Mouse (Mus musculus) thymus, postnatal 10 days (tissue): ENCODE results near the gene Gm45711.

ENCODE experiments used
- DNase-seq, 2 experiments: peaks; one replicate each; pipeline ENCODE4 v3.0.0; 2021; ENCODE audit warnings: low spot score in 2 of 2

Gene Gm45711

DNA sequence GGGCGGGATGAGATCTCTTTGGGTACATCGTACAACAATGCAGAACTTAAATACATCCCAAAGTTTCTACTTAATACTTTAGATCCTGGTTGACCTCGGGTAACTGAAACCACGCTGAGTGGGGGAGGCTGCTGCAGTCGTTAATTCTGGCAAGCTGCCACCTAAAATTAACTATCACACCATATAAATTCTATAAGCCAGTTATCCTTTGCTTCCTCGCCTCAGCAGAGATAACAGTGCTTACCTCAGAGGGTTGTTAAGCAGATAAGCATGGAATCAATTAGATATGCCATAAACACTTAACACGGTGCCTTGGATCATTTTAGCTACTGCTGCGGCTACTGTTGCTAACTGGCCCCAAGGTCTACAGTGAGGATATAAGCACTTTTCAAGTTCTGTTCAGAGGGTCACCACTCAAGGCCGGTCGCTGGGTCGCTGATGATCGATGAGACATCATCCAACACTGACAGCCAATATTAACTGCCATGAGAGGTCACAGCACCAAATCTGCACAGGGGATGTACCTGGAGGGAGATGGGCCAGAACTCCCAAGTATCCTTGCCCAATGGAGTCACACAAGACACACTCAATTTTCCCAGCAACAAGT, 67.7 kb downstream of the Gm45711 start:
- DNase-seq: no peak

- DNase-seq: no peak
These were observed 70.4 kb downstream of the Gm45711 start for GRCm38 (mm10) chr8:104239418-104239861.

DNA sequence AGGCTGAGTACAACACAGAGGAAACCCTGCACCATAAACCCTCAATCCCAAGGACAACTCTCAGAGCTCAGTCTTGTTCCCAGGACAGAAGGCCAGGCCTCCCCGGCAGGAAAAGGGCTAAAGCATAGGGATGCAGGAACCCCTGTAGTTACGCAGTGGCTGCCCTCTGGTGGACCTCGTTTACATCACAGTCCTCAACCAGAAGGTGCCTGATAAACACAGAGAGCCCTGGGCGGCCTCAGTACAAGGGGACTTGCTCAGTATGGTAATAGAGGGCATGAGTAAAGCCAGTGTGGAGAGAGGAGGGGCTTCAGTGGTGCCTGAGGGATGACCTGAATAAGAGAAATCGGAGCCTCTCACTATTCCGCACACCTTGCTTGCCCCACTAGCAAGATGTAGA, 75.3 kb downstream of the Gm45711 start:
- no peak for DNase-seq

DNA sequence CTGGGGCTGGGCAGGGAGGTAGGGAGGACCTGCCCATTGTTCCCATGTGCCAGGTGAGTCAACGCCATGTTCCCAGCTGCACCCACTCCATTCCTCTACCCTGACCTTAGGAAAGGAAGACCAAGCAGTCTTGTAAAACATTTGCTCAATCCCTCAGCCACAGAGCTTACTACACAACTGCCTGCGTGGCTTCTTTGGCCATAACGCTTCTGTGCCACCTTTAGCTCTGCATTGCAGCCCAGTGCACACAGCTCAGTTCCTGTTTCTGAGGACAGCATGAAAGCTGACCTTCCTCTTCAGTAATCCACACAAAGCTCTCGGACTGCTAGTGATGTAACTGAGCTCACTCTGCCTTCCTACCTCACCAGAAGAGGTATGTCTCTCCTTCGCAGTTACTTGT, 77.0 kb downstream of the Gm45711 start:
- no peak for DNase-seq

GRCm38 (mm10) chr8:104232039-104232438, 77.8 kb downstream of the Gm45711 start:
- no peak for DNase-seq
